Mouse (Mus musculus) spleen, postnatal 10 days (tissue): Measurements from ENCODE around the gene Nup88.
"Not testable (repeated sequence)": the region's sequence is repeated elsewhere in the genome, so short reads cannot be mapped to it uniquely, and the experiment has no call there.

Experiments
- DNase-seq, 2 experiments: peaks; one replicate each; pipeline ENCODE4 v3.0.0; 2021 to 2022; ENCODE audit warnings: low spot score in 2 of 2

The Nup88 gene

GRCm38 (mm10) chr11:70970560-70971540 lies 1.1 kb upstream of the Nup88 start:
- peak; percentile 24 to 28 for DNase-seq

- DNase-seq: no peak
Measured at GRCm38 (mm10) chr11:70969271-70969794, 440 bp downstream of the Nup88 start.

GRCm38 (mm10) chr11:70964222-70964907 lies 5.4 kb downstream of the Nup88 start:
- DNase-seq: no peak

- DNase-seq: no peak
Measured at GRCm38 (mm10) chr11:70960786-70961554, 8.8 kb downstream of the Nup88 start.

GRCm38 (mm10) chr11:70954711-70955110 lies 15.1 kb downstream of the Nup88 start:
- DNase-seq: no peak

GRCm38 (mm10) chr11:70944935-70945817 lies 24.6 kb downstream of the Nup88 start:
- DNase-seq: no peak

- no peak for DNase-seq
Measured at GRCm38 (mm10) chr11:70943651-70944050, 26.1 kb downstream of the Nup88 start.

- no peak for DNase-seq
Measured at GRCm38 (mm10) chr11:70942596-70942995, 27.2 kb downstream of the Nup88 start.

GRCm38 (mm10) chr11:70935316-70935715 lies 34.5 kb downstream of the Nup88 start:
- no peak for DNase-seq

- DNase-seq: no peak
Measured at GRCm38 (mm10) chr11:70931461-70931860, 38.3 kb downstream of the Nup88 start.

GRCm38 (mm10) chr11:70919524-70919923 lies 50.2 kb downstream of the Nup88 start:
- DNase-seq: no peak

GRCm38 (mm10) chr11:70917896-70918295 lies 51.9 kb downstream of the Nup88 start:
- DNase-seq: no peak

GRCm38 (mm10) chr11:70911920-70912319 lies 57.9 kb downstream of the Nup88 start:
- DNase-seq: no peak

GRCm38 (mm10) chr11:70911323-70911722 lies 58.5 kb downstream of the Nup88 start:
- no peak for DNase-seq

- no peak for DNase-seq
Measured at GRCm38 (mm10) chr11:70906681-70907080, 63.1 kb downstream of the Nup88 start.

- not testable (repeated sequence) for DNase-seq
Measured at GRCm38 (mm10) chr11:70898182-70898581, 71.6 kb downstream of the Nup88 start.

GRCm38 (mm10) chr11:70897680-70898079 lies 72.1 kb downstream of the Nup88 start:
- no peak for DNase-seq
